Mouse (Mus musculus) R1 (cell line): ENCODE results near the gene Tns1.

ENCODE experiments used
- DNase-seq: peaks from one replicate; pipeline ENCODE4 v3.0.0-alpha.2; 2018; ENCODE audit warnings: low read depth, low spot score

Tns1 gene

DNA sequence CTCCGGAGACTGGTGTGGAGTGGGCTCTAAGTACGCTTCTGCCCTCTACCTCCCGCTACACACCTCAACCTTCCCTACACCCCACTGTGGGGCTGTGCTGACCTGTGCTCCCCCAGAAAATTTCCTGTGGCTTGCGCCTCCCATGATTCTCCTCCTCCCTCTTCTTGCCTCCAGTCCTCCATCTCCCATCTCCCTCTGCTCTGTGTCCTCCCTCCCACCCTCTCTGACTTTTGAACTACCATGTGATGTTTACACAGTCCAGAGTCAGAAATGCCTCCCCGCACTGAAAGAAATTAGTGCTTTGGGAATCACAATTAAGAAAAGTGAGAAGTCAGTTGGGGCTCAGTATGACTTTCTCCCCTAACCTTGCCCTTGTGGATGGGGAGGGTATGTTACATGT lies 64.7 kb downstream of the Tns1 start:
- no peak for DNase-seq

DNA sequence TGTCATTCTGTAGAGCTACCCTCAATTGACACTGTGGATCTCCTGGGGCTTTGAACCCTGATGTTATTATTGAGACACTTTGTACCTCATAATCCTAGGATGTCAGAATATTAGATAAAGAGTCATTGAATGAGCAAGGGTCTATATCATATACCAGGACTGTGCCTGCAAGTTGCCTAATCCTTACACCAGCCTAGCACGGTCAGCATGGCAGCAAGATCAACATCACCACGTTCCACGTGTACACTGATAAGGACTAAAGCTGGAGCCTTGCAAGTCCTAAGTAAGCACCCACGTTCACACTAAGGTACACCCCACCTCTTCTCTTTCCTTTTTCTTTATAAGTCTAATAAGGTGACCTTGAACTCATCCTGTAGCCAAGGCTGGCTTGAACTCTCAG lies 65.5 kb downstream of the Tns1 start:
- DNase-seq, result no peak

DNA sequence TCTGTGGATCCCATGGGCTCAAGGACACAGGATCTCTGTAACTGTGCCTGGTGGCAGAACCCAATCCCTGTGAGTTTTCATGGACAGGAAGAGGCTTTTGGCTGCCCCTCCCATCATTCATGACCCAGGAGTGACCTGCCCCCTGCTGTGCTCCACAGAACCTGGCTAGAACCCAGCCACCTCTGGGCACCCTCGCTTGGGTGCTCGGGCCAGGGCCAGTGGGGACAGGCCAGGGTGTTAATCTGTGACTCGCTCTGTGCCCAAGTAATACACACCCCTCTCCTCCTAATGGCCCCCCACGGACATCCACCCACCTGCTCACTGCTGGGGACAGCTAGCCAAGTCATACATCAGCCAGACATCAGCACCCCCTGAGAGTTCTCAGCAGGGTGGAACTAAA lies 65.9 kb downstream of the Tns1 start:
- DNase-seq, result no peak

DNA sequence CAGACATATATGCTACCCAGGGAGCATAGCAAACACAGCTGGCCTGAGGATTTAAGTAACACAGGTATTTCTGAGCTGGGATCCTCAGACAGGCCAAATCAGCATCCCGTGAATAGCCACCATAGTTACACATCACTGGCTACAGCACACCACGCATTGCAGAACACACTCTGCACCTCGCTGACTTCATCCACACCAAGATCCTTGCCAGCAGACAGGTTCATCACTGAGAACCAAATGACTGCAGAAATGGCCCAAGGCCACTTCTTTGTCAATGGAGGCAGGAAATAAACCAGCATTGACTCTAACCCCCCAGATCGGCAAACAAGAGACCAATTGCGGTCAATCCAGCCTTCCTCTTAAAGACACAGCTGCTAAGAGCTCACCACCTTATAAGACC lies 66.7 kb downstream of the Tns1 start:
- DNase-seq, result no peak

DNA sequence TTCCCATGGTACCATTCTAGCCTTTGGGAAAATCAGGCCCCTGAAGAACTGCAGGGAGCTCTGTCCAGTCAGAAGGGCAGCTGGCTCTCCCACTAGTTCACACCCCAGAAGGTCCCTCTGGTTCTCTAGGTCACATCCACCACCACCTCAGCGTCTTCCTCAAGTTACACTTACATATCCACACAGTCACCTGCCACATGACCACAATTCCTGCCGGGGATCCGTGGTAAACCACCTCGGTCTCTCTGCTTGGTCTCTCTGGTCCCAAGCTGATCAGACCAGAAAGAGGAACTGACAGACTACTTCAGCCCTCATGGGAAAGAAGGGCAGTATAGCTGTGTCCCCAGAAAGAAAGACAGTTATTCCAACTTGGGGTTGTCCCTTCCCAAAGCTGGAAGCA lies 68.7 kb downstream of the Tns1 start:
- DNase-seq, result no peak

DNA sequence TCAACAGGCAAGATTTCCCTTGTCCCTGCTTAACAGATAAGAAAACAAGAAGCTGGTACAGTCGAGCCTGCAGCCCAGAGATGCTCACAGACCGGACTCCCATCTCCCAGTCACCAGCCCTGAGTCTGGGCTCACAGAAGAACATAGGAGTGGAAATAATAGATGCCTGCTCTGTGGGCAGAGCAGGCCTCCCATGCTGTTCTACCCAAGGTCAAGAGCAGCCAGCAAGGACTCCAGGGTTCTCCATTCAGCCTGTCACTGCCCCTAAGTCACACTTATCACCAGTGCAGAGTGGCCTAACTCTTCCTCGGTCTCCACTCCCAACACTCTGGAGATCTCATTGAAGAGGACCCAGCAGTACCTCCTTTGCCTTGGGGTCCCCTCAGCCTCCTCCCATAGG lies 69.8 kb downstream of the Tns1 start:
- DNase-seq, result no peak

DNA sequence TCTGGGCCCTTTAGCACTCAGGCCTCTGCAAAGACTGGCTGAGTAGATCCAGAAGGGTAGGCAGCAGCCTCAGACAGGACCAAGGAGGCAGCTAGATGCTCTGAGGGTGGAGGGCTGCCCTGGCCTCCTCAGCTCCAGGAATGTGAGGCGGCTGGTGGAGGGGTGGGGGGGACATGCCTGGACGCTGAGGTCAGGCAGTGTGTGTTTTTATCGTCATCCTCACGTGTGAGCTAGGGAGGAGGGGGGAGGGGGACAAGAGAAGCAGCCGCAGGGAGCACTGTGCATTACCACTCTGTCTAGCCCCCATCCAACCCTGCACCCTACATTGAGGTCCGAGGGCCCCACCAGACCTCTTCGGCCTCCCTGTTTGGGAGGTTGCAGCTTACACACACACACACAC lies 70.2 kb downstream of the Tns1 start:
- DNase-seq, result no peak

DNA sequence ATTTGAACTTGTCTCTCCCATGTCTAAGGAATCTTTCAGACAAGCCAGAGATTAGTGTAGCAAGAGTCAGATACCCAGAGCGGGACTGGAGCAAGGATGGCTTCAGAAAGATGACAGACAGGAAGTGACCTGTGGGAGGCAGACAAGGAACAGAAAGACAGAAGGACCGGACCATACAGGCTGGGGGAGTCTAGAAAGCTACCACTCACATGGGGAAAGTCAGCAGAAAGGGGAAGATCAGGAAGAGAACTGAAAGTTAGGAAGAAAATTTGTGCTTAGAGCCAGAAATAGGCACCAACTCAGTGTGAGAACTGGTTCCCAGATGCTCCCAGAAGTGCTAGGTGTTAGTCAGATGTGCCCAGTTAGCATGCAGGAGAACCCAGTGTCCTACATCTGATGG lies 71.2 kb downstream of the Tns1 start:
- no peak for DNase-seq

DNA sequence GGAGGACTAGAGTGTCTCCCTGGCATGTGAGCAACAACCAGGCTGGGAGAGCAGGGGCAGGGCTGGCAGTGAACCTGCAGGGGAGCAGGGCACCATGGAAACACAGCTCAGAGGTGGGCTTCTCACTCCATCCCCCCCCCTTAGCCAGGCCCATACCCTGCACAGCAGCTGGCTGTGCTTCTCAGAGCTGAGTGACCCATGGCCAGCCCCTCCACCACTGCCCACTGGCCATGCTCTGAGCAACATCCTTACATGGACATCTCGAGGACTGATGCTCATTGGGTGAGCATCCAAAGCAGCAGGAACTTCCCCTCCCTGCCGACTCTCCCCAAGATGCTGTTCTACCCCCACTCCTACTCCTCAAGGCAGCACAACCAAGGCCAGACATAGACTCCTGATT lies 72.9 kb downstream of the Tns1 start:
- DNase-seq, result no peak

DNA sequence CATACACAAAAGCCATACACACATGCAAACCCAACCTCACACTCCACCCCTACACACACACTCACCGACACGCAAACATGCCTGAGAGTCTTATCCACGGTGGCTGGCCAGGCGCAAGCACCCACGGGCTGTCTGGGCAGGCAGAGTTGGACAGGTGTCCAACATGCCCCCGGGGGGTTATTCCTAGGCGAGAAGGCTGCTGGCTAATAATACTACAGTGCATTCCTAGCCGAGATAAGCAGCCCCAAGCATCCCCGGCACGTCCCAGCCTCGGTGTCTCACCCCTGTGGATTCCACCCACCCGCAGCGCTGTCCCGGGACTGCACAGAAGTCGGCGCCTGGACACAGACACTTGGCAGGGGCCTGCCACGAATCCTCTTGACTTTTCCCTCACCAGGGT lies 74.8 kb downstream of the Tns1 start:
- DNase-seq, result no peak

DNA sequence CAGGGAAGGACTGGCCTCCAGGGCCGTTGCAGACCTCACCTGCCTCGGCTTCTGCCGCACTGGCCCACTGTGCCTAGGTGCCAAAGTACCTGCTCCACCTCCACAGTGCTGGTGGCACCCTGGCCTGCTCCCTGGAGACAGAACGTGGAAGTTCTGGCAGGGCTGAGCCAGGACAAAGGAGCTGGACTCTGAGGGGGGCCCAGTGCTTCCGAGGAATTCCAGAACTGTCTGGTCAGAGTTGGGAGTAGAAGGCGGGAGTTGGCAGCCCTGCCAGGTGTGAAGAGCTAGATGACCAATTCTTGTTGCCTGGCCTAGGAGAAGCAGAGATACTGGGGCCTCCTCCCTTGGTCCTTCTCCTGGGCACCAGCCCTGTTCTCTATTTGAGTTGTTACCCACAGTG lies 76.5 kb downstream of the Tns1 start:
- DNase-seq, result no peak

DNA sequence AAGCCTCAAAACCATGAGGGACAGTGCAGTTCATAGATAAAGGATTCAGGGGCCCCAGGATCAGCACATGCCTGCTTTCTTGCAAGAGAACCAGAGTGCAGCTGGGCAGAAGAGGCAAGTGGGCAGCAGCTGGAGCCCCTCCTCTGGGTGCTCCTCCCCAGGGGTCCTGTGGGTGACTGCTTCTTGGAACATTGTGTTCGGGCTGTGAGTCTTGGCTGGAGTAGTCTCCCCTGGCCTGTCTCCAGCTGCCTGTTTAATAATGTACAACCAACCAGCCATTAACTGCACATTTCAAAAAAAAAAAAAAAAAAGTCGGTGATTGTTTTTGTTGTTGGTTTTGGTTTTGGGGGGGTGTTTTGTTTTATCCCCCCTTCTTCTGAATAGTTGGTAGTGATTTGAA lies 76.9 kb downstream of the Tns1 start:
- no peak for DNase-seq

DNA sequence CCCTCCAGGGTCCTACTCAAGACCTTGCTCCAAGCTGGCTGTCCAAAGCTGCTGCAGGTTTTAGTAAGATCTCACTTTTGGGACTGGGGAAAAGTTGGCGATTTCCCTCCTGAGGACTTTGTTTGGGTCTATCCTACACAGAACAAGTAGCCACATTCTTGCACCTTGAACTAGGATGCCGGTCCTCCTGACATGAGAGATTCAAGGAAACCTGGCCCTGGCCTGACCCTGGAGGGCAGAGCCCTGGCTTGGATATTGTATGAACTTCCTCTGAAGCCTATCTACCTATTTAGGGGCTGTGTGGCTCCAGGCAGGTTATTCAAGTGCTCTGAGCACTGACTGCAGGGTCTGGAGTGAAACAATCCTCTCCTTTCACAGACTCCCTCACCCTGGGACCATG lies 79.2 kb downstream of the Tns1 start:
- DNase-seq, result no peak

DNA sequence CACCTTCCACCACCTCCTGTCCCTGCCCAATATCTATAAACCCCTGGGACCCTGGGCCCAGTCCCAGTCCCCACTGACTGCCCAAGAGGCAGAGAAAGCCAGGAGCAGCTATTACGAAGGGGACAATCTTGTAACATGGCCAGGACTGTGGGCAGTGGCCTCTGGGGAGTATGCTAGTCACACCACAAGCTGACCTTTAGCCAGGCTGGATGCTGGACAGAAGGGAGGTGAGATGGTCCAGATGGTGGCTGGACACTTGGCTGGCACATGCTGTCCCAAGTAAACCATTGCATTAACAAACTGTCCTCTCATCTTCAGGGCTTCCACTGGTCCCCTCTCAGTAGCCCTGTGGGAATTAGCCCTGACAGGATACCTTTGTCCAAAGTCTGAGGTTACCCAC lies 79.8 kb downstream of the Tns1 start:
- DNase-seq, result no peak

DNA sequence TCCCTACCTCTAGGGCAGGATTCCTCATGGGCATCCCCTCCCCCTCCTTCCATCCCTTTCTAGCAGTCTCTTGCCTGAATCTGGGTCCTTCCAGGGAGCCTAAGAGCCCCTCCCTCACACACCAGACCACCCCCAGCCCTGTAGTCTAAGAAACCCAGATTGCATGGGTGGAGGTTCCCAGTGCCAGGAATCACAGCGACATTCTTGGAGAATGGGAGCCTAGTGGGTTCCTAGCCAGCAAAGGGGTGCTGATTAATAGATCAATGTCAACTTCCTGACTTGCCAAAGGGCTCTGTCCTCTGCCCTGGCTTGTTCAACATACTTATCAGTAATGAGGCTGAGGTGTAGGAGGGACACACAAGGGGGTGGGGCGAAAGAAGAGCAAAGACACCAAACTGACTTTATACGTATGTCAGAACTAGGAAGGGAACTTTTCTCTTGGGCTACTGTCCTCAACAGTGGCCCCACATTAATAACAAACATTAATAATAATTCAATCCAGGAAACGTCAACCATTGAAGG lies 80.6 kb downstream of the Tns1 start:
- DNase-seq, result no peak

DNA sequence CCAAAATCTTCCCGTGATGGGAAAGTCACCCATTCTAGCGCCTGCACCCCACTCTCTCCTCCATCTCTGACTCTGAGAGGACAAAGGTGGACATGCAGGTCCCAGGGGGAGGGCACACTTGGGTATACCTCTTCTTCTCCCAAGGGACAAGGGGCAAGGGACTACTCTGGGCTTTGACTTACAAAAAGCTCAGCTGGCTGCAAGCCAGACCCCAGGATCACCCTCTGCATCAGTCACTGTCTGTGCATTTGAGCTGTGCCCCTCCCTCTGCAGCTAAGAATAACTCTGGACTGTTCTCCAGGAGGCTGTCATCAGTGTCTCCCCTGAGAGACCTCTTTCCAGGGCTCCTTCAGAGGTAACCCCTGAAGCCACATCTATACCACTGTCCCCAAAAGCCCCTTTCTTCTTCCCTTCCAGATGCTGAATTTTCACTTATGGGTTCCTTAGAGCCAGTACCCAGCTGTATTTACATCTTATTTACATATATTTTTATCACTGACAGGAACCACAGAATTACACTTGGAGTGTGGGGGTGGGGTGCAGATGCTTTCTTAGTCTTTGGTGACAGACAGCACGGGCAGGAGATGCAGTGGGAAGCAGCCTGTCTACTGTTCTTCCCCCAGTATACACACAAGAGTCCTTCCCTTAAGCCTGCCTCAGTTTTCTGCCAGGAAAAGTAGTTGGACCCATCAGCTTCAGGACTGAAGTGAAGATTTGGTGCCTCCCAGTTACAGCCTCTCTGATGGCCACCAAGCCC lies 81.4 kb downstream of the Tns1 start:
- no peak for DNase-seq

DNA sequence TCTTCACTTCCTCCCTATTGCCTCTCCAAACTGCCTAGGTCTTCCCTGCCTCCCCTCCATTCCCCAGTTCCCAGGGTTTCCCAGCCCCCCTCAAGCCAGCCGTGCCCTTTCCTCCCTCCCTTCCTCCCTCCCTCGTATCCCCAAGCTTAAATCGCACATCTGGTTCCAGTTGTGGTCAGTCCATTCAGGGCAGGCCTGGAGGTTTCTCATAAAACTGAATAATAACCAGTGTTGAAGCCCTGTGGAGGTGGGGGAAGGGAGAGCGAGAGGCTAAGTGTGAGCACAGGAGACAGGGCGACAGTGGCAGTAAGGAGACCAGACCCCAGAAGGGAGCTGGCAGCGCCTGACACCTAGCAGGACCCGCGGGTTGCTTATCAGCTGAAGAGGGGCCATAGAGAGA lies 82.6 kb downstream of the Tns1 start:
- no peak for DNase-seq

DNA sequence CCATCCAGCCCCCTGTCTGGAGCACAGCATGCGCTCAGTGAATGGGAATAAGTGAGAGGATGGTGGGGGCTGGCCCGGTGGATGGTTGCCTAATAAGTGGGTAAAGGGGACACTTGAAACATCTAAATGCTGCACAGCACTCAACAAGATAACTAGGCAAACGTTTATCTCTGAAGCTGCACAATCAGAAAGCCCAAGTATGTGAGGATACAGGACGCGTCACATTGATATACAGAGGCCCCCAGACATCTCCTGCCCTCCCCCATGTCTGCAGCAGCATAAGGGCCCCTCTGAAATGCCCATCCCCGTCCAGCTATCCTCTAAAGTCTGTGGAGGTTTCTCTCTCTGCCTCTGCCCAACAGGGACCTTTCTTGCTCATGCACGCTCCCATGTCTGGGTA lies 83.1 kb downstream of the Tns1 start:
- DNase-seq, result no peak

DNA sequence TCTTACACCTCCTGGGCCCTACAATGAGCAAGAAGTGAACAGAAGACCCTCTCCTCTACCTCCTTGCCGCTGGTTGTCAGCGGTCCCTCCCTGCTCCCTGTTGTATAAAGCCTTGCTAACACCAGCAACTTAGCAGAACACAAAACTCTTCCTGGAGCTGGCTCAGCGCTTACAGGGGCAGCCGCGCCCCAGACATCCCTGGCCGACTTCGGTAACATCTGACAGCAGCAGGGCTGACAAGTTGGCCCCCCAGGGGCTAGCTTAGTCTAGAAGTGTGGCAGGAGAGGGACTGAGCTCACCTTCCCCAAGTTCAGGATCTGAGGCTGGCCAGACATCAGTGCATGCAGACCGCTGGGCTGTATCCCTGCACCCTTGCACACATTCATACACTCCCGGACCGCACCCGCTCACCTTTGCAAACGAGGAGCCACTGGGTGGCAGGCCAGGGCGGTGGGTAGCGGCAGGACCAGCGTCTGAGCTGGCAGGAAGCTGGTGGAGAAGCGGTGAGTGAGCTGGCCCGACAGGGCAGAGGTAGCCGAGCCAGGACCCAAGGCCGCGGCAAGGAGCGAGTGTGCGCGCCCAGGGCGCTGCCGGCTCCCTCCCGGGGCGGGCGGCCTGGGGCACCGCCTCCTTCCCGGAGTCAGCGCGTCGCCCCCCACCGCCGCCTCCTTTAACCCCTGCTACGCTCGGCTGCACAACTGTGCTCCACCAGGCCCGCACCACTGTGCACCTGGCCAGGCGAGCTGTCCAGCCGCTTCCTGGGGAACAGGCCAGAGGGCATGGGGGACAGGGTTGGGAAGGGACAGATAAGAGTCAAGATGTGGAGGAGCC lies 87.5 kb downstream of the Tns1 start:
- no peak for DNase-seq

DNA sequence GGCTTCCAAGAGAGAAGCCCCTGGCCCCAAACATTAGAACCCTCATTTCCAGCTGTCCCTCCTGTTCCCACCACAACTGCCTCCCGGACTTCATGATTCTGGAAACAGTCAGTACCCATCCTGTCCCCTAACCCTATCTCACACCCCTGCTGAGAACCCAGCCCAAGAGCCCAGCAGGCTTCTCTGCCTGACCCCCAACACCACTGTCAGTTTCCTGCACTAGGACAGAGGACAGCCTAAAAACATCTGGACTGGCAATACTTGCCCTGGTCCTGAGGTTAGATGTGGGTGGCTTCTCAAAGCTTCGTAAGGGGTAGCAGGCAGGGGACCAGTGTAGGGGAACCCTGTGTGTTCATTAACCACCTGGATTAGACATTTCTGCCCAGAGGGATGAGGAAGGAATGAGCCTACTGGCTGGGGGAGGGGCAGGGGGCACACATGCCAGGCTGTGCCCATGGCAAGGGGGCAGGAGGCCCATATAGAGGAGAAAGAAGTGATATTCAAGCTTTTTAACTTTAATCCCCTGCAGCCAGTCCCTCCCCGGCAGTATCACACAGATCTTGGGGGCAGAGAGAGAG lies 88.2 kb downstream of the Tns1 start:
- no peak for DNase-seq

DNA sequence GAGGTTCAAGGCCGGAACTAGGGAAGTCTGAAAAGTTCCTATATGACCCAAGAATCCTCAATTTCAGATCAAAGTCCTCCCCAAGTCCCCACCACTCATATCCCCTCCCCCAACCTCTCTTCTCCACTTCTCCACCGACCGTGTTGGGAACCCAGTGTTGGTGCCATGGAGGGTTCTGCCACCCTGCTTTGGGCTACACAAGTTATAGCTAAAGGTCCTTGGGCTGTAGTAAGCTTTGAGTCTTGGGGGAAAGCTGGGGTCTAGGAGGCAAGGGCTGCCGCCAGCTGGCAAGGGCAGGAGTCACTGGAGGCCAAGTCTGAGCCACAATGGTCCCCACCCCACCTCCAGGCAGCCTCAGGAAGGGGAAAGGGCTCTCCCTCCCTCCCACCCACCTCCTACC lies 88.8 kb downstream of the Tns1 start:
- DNase-seq, result no peak

DNA sequence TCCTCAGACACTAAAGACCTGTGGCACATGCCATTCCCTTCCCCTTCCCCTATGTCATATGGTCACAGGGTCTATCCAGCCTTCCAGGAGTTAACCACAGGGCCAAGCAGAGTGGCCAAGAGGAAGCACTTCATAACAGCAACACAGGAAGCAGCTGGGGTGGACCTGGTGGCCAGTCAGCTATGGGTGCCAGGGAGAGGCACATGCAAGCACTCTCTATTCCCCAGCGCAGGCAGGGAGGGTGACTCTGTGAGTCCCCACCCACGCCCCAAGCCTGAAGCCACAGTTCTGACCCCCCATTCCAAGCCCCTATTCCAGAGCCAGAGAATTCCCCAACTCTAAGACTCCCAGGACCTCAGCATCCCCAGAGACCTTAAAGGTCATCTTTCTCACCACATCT lies 89.5 kb downstream of the Tns1 start:
- DNase-seq, result no peak

DNA sequence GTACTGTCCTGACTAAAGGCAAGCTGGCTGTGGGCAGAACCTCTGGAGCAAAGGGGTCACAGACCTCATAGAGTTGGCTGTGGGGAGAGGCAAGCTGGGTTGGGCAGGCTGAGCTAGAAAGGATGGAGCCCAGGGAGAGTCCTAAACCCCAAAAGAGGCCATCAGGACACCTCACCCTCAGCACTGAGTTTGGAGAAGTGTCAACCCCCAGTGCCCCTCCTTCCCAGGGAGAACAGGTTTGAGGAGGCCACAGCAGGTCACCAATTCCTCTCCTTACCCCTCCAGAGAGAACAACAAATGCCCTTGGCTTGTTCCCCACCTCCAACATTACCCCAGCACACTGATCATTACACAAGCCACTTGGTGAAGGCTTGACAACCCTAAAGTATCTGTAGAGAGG lies 90.0 kb downstream of the Tns1 start:
- no peak for DNase-seq
